ENCODE assay signal across 11 mouse cellular contexts in the genomic region with DNA sequence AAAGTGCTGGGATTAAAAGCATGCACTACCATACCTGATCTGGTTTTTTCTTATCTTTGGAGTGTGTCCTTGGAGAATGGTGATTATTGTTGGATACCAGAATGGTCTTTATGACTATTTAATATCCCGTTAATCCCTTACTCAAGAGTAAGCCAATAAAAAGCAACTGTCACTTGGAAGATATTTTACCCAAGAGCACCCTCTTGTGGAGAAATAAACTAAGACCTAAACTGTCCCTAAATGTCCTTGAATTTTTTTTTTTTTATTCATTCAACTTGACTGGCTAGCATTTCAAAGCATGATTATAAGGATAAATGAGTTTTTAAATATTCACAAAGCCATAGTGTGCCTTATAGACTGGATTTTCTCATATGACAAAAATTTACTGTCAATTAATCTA. TPM values are rescaled to one million over a fixed set of nuclear protein-coding genes. Genes with fewer than 3 reads are reported as not detected.
DNase-seq lines count a peak whose midpoint lies in the region; ATAC-seq and TF ChIP-seq lines count a peak whose summit lies in the region.
"Had no signal": no experiment of that assay in that cellular context is flagged by ENCODE, and none has a peak within 500 bp of the region (broad histone marks: within the 10 kb centered on the region; RNA-seq: fewer than 3 reads in every experiment).

No protein-coding gene starts in this region.

- peak; percentile 65 for DNase-seq in embryo, embryonic 10.5 days (ENCODE audit: low spot score)
- DNase-seq in embryo, embryonic 10 days (ENCODE audit: low spot score), result no peak
- DNase-seq in limb, embryonic 14.5 days (ENCODE audit: low spot score), result peak; percentile 74
- no peak for DNase-seq in limb, embryonic 10.5 days (ENCODE audit: low spot score)
- DNase-seq in brain, adult 2 months (ENCODE audit: low read depth, low spot score), result peak; percentile 46
- DNase-seq in mesoderm, embryonic 11.5 days (ENCODE audit: low read depth, low spot score), result peak; percentile 42
- DNase-seq in right cerebral cortex, postnatal 14 days, result no peak
- DNase-seq in left cerebral cortex, postnatal 36 days (ENCODE audit: low spot score in 2 of 2), result no peak
- DNase-seq: cerebellum, postnatal 36 days had no signal

- H3K27ac ChIP-seq in limb, embryonic 14.5 days (replicated peaks; ENCODE audit: low read depth, low read length), result no peak overlapping the region
- H3K27ac ChIP-seq in limb, embryonic 10.5 days, result no peak overlapping the region
- H3K27ac ChIP-seq: neural tube, embryonic 13.5 days had no signal

- H3K4me3 ChIP-seq in limb, embryonic 14.5 days (replicated peaks; ENCODE audit: low read length), result no peak overlapping the region
- no peak overlapping the region for H3K4me3 ChIP-seq in limb, embryonic 10.5 days
- H3K4me3 ChIP-seq: heart, embryonic 12.5 days; neural tube, embryonic 13.5 days had no signal

- no peaks in the 10 kb centered on the region for H3K4me1 ChIP-seq in limb, embryonic 14.5 days (ENCODE audit: control insufficient read depth, insufficient read depth, low read length)
- H3K4me1 ChIP-seq in limb, embryonic 10.5 days, result no peaks in the 10 kb centered on the region
- H3K4me1 ChIP-seq: heart, embryonic 12.5 days; neural tube, embryonic 13.5 days had no signal

- no peak overlapping the region for H3K4me2 ChIP-seq in limb, embryonic 14.5 days (replicated peaks; ENCODE audit: low read depth, low read length, severe bottlenecking)
- H3K4me2 ChIP-seq: heart, embryonic 12.5 days; neural tube, embryonic 13.5 days had no signal

- H3K9me3 ChIP-seq in limb, embryonic 14.5 days (ENCODE audit: control insufficient read depth, low read length), result no peaks in the 10 kb centered on the region
- H3K9me3 ChIP-seq in limb, embryonic 10.5 days (replicated peaks), result no peaks in the 10 kb centered on the region
- H3K9me3 ChIP-seq: heart, embryonic 12.5 days; neural tube, embryonic 13.5 days had no signal

- H3K36me3 ChIP-seq in limb, embryonic 14.5 days (ENCODE audit: control insufficient read depth, insufficient read depth, low read length), result peaks cover 43% of the 10 kb centered on the region
- H3K36me3 ChIP-seq in limb, embryonic 10.5 days, result peaks cover 71% of the 10 kb centered on the region

- no peaks in the 10 kb centered on the region for H3K27me3 ChIP-seq in limb, embryonic 14.5 days (ENCODE audit: control insufficient read depth, insufficient read depth, low read length)
- H3K27me3 ChIP-seq in limb, embryonic 10.5 days (ENCODE audit: low read depth, poor library complexity, severe bottlenecking), result no peaks in the 10 kb centered on the region
- H3K27me3 ChIP-seq: heart, embryonic 12.5 days; neural tube, embryonic 13.5 days had no signal

- no peak overlapping the region for H3K9ac ChIP-seq in limb, embryonic 14.5 days (ENCODE audit: low read depth, low read length, severe bottlenecking)
- H3K9ac ChIP-seq: heart, embryonic 12.5 days; neural tube, embryonic 13.5 days had no signal

- no peak for ATAC-seq in limb, embryonic 14.5 days (ENCODE audit: low FRiP score, low read depth)

- 46% methylated on average over 1 of the region's 1 CpGs for WGBS in limb, embryonic 14.5 days
- WGBS in limb, embryonic 10.5 days, result 83% methylated on average over 1 of the region's 1 CpGs

- intact Hi-C loops in left cerebral cortex, postnatal 36 days (cut with DNase I), result loop anchor here (5.0 to 10.0 kb wide), 2 partner anchors 60 to 753 kb away; partner anchors contain the start of gene Fbln5

- no peak for TF ChIP-seq POLR2A in limb, embryonic 14.5 days (IDR thresholded peaks at IDR 0.05; ENCODE audit: borderline replicate concordance, extremely low read depth, insufficient read depth, insufficient read length)

RNA-seq across cellular contexts. Expression of gene Trip11, which starts 38.0 kb away (rescaled TPM):
- 9.3 and 10.5 TPM in 2 replicates for polyA plus RNA-seq in limb, embryonic 14.5 days (2012; rRNA removed)
- polyA plus RNA-seq in limb, embryonic 14.5 days (2014; fragmentation: Nextera tagmentation; extraction: Ambion mirVana), result 24.4 and 26.2 TPM in 2 replicates
- 14.6 and 20.0 TPM in 2 replicates for polyA plus RNA-seq in limb, embryonic 10.5 days (2016; fragmentation: Nextera tagmentation; extraction: Ambion mirVana)
- total RNA-seq in left cerebral cortex, postnatal 36 days (2021), result 10 to 100 TPM; 22.8 to 33.2 TPM

RNA-seq across cellular contexts. Expression of gene Fbln5, which starts 56.3 kb away (rescaled TPM):
- polyA plus RNA-seq in limb, embryonic 14.5 days (2012; rRNA removed), result 112 and 145 TPM in 2 replicates
- polyA plus RNA-seq in limb, embryonic 14.5 days (2014; fragmentation: Nextera tagmentation; extraction: Ambion mirVana), result 164 and 177 TPM in 2 replicates
- 10.5 and 16.1 TPM in 2 replicates for polyA plus RNA-seq in limb, embryonic 10.5 days (2016; fragmentation: Nextera tagmentation; extraction: Ambion mirVana)
- total RNA-seq in left cerebral cortex, postnatal 36 days (2021), result 1 to 10 TPM; 5.2 to 7.7 TPM

Comparison
In these comparisons a context has a peak if more than half of its experiments do, and no peak if none do; other contexts are left out.
1. DNase-seq: peak in embryo, embryonic 10.5 days (single experiment), limb, embryonic 14.5 days (single experiment), brain, adult 2 months (single experiment) and mesoderm, embryonic 11.5 days (single experiment); none in embryo, embryonic 10 days (single experiment), limb, embryonic 10.5 days (single experiment), right cerebral cortex, postnatal 14 days (single experiment) and left cerebral cortex, postnatal 36 days (0 of 2).